Mouse (Mus musculus): ENCODE measurements around the gene Gsta4. TPM values are rescaled to one million over a fixed set of nuclear protein-coding genes. Genes with fewer than 3 reads are reported as not detected.

Gene Gsta4
- total RNA-seq, 2 experiments from 2014 or later, result 22.0 to 23.9 TPM

DNA sequence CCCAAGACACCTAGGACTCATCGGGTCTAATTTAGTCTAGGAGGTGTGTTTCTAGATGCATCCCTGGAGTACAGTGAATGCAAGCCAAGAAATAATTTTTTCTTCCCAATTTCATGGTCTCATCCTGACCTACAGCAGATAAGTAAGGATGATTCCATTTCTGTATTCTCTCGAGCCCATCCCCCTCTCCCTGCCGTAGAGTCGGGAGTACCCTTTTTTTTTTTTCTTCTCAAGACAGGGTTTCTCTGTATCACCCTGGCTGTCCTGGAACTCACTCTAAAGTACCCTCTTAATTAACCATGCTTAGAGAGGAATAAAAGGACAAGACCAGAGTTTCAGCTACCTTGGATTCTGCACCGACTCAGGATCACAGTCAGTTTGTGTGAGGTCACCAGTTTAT is 4.4 kb upstream of the Gsta4 start:
- no peak for DNase-seq (ENCODE audit: low spot score)

DNA sequence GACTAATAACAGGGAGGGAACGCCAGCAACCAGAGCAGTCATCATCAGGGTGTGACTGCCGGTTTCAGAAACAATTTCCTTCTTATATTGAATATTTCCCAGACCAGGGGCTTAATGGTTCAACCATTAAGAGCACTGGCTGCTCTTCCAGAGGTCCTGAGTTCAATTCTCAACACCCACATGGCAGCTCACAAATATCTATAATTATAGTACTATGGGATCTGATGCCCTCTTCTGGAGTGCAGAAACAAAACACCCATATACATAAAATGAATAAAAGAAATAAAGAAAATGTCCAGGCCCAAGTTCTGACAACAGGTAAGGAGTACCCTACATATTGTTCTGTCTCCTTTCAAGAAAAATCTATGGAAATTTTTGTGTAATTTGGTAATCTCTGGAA is 3.5 kb upstream of the Gsta4 start:
- DNase-seq (ENCODE audit: low spot score), result no peak

DNA sequence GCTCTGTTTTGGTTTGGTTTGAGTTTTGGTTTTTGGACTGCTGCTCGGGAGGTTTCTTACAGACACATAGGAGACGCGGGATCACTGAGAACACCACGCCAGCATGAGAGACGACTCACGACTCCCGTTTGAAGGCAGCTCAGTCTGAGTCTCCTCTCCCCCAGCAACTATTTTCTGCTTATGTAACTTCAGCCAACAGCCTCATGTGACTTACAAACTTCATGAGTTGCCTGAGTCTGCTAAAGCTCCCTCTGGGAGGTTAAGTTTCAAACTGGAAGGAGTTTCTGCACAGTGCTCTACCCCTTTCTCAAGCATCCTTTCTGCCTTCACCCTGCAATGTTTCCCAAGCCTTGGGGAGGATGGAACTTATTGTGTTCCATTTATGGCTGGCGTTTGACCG is 3.1 kb downstream of the Gsta4 start:
- peak; percentile 43 for DNase-seq (ENCODE audit: low spot score)

DNA sequence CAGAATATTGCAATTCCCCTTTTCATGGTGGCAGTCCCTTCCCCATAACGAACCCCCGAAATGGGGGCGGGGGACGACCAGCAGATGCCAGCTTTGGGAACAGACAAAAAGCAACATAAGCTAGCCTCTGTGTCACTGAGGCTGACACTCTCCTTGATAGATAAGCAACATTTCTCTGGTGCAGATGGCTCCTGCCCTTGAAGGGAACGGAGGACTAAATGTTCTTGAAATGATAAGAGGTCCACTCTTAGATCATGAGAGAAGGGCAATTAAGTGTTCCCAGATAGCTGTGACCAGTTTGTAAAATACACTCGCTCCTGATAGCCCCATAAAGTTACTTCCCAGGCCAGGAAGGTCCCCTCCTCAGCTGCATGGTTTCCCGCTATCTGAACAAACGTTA is 6.3 kb downstream of the Gsta4 start:
- DNase-seq (ENCODE audit: low spot score), result no peak

DNA sequence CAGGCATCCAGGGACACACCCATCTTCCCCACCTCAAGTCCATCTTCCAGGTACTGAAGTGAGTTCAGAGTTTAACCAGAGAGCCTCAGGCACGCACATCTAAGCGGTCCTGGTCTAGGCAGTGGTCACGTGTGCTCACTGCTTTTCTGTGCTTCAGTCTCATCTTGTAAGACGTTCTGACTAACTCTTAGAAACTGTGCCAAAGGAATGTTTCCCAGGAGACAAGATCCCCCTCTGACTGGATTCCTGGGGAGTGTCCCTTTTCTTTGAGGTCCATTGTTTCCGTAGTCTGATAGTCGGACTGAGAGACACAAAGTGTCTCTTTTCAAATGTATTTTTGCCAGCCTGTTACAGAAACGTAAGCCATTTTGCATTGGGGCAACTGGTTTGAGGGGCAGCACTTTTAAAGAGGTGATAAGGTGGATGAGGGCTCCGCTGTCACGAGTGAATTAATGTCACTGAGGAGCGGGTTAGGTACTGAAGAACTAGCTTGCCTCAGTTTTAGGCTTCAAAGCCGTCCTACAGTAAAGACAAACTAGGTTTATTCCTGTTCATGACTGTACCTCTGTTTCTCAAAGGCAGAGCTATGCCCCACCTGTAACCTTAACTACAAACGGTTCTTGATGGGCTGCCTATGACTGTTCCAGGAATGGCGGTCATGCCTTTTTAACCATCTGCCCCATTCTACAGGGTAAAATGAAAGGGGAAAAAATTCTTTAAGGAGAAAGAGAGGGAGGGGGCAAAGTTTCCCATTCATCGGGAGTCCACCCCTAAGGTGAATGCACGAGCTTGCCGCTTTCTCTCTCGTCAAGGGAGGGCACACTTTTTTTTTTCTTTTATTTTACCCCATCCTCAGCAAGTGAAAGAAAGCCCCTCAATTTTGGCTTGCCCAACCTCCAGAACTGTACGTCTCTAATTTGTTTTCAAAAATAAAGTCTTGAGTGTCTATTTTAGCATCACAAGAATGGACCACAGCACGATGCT is 8.4 kb downstream of the Gsta4 start:
- DNase-seq (ENCODE audit: low spot score), result no peak

DNA sequence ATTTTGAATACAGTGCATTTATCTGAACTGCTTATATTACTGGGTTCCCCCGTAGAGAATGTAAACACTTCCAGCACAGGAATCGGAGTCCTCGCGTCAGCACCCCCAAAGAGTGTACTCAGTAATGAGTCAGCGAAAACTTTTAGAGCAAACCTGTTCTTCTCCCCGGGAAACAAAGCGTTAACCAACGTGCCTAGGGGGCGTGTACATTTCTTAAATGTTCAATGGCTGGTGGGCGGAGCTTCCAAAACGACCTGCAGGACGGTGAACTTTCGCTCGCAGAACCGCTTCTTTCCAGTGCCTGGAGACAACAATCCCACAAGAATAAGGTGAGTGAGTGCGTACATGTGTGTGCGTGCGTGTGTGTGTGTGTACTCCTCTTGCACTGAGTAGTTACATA is 9.2 kb downstream of the Gsta4 start:
- DNase-seq (ENCODE audit: low spot score), result peak; percentile 50

DNA sequence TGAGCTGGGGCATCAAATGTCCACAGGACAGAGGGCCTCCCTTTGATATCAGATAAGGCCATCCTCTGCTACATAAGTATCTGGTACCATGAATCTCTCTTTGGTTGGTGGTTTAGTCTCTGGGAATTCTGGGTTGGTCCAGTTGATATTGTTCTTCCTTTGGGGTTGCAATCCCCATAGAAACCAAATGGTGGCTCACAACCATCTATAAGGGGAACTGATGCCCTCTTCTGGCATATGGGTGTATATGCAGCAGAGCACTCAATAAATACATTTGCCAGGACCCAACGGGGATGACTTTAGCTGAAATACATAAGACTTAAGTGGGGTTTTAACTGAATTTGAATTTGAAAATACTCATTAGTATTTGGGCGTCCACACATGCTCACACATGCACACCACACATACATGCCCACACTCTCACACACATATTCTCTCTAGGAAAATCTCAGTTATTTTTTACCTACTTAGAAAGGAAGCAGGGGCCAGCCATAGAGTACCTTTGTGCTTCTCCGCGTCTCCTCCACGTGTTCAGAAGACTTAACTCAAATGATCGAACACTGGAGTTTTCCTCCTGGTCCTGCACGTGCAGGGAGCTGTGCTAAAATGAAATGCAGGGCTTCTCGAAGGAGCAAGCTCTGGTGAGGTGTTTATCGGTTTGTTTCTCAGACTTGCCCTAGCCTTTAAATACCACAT is 11.5 kb downstream of the Gsta4 start:
- DNase-seq (ENCODE audit: low spot score), result peak; percentile 68

DNA sequence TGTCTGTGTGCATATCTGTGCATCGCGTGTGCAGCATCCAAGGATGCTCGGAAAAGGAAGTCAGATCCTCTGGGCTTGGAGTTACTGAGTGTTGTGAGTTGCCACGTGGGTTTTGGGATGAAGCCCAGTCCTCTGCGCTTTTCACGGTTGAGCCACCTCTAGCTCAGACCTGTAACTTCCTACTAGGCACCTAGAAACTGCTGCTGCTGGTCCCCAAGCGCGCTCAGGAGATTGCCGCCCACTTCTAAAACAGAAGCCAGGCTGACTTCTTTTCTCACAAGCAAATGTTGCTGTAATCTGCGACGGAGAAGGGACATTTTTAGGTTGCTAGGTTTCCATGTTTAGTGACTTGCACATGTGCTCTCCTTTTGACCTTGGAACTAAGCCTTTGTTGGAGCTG is 12.5 kb downstream of the Gsta4 start:
- DNase-seq (ENCODE audit: low spot score), result no peak

DNA sequence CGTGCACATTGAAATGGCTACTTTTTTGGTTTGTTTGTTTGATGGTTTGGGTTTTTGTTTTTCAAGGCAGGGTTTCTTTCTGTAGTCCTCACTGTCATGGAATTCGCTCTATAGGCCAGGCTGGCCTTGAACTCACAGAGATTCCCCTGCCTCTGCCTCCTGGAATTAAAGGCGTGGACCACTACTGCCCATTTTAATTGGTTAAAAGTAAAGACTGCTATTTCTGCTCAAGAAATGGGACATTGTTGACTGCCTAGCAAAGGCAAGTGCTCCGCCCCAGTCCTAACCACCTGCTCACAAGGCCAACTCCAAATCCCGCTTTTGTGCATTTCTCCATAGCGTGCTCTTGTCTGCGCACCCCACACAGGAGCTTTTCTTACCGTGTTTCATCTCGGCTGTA is 15.2 kb downstream of the Gsta4 start:
- no peak for DNase-seq (ENCODE audit: low spot score)

DNA sequence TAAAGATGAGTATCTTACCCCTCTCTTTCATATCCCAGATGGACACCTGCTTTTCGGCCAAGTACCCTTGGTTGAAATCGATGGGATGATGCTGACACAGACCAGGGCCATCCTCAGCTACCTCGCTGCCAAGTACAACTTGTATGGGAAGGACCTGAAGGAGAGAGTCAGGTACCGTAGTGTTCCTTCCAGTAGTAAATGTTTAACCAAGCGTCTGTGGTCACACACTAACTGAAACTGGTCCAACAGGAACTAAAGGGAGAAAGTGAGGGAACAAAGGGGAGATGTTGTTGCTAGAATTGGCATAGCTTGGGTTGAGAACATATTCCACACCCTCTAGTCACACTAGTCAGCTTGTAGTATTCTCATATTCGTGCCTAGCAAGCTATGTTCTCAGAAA is 21.6 kb downstream of the Gsta4 start:
- DNase-seq (ENCODE audit: low spot score), result no peak

DNA sequence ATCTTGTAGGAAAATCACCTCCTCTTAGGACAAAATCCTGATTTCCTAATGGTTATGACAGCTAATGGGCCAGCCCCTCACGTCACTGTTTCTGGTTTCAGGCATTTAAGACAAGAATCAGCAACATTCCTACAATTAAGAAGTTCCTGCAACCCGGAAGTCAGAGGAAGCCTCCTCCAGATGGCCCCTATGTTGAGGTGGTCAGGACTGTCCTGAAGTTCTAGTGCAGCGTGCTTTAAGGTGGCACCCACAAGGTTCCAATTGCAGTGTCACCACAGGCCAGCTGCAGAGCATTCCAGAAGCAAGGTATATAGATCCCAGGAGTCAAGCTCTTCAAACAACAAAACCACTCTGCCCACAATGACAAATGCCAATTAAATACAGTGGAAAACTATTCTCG is 26.4 kb downstream of the Gsta4 start:
- no peak for DNase-seq (ENCODE audit: low spot score)

DNA sequence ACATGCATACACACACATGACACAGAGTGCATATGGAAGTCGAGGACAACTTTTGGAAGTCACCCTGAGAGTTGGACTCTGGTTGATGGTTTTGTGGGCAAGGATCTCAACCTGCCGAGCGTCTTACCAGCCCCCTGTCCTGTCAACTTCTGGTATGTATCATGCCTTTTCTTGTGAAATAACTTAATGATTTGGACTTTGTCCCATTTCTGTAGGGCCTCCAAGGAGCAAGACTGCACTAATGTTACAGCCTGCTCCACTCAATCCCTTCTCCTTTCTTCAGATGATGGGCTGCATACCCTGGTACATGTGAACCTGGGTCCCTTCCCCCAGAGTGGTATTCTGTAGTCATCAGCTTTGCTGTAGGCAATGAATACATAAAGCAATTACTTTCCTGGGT is 27.5 kb downstream of the Gsta4 start:
- DNase-seq (ENCODE audit: low spot score), result no peak

DNA sequence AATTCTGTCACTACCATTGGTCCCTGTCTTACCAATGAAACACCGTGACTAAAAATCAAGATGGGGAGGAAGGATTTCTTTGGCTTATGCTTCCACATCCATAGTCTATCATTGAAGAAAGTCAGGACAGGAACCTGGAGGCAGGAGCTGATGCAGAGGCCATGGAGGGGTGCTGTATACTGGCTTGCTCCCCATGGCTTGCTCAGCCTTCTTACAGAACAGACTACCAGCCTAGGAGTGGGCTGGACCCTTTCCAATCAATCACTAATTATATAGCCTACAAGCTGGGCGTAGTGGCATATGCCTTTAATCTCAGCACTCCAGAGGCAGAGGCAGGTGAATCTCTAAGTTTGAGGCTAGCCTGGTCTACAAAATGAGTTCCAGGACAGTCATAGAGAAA is 28.2 kb downstream of the Gsta4 start:
- DNase-seq (ENCODE audit: low spot score), result no peak

DNA sequence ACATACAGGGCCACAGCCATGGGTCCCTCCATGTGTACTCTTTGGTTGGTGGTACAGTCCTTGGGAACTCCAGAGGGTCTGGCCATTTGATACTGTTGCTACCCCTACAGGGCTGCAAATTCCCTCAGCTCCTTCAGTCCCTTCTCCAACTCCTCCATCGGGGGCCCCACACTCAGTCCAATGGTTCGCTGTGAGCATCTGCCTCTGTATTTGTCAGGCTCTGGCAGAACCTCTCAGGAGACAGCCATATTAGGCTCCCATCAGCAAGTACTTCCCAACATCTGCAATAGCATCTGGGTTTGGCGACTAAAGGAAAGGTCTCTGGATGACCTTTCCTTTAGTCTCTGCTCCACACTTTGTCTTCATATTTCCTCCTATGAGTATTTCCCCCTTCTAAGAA is 28.9 kb downstream of the Gsta4 start:
- DNase-seq (ENCODE audit: low spot score), result no peak

DNA sequence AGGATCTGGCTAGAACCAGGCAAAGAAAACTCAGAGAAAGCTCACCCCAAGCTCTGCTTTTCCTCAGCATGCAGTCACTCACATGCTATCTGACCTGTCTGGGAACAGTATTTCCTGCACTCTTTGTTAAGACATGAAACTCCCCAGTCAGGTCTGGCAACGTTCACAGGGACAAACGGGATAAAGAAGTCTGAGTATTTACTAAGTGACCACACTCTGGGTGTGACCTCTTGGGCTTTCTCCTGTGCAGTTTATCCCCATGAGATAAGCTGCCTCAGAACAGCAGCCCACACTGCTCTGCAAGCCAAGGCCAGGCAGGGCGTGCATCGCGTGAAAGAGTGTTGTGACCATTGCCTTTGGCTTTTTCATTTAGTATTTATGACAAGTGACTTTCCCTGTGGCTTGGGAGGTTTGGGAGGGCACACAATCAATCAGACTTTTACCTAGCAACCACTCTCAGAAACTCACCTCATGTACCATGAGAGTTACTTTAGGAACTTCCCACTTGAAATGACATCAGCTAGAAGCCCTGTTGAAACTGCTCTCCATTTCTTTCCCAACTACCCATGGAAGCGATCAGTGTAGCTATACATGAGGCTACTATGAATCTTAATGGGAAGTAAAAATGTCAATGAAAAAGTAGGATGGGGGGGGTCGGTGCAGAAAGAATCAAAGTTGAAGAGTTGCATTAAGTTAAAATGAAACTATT is 29.9 kb downstream of the Gsta4 start:
- peak; percentile 11 for DNase-seq (ENCODE audit: low spot score)

DNA sequence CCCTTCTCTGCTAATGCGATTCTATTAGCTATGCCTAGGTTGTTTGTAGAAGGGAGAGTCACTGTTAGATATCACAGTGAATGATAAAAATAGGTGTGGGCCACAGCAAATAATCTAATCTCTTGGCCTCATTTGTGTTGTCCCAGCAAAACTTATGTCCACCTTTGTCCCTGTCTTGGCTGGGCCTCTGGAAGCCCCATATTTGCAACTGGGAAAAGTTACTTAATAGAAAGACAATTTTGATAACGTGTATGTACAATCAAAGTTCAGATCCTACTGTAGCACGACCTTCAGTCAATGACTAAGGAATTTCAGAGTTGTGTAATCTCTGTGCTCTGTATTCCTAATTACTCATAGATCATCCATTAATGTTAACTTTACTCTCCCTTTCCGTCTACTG is 34.5 kb downstream of the Gsta4 start:
- no peak for DNase-seq (ENCODE audit: low spot score)

DNA sequence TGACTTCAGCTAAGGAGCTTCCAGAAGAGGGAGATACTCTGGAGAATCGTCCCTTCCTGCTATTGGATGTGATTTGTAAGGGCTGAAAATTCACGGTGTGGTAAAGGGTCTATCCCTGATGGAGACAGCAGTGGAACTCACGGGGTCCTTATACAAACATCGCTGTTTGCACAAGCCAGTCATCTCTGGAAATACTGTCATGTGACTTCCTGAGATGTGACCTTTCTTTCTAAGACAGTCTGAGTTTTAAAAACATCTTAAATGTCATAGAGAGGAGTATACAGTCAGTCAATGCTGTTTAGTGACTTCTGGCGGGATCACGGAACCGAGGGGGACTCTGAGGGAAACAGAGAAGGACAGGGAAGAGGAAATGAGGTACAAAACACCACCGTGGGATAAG is 40.0 kb downstream of the Gsta4 start:
- DNase-seq (ENCODE audit: low spot score), result no peak

DNA sequence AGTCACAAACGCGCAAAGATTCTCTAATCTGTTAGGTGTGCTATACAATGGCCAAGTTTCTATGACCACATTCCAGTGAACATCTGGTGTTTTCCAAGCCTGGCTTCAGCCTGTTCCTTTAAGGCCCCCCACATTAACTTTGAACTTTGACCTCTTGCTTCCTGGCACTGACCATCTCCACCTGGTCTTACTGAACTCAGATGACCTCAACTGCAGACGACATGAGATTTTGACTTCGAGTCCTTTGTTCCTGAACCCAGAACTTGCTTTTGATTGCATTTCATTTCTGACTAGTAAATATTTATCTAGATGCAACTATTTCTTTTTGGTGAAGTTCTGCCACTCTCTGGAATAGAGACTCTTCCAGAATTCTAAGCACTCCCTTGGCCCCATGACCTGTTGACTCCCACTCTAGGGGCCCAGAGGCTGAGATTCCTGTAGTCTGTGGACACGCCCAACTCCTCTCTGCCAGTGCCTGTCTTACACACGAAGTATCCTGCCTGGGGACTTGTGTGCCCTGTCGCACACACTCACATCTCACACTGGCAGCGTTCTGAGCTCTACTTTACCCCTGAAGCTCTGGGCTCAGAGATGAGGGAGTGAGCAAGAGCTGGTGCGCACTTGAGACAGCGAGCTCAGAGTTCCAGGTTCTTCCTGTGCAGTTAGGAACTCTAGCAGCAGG is 40.8 kb downstream of the Gsta4 start:
- no peak for DNase-seq (ENCODE audit: low spot score)

DNA sequence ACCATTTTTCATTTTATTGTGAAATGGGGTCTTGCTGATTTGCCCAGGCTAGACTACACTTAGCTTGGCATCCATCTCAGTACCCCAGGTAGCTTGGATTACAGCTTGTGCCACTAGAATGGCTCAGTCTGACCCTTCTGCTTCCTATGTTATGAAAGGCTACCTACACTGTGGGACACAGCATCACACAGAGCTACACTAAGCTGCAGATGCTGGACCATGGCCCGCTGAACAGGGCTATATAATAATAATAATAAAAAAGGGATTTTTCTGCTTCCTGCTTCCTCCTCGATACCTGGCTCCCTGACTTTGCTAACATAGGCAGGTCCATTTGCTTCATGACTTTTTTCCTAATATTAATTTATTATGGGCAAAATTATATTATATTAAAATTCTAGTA is 41.8 kb downstream of the Gsta4 start:
- DNase-seq (ENCODE audit: low spot score), result no peak

DNA sequence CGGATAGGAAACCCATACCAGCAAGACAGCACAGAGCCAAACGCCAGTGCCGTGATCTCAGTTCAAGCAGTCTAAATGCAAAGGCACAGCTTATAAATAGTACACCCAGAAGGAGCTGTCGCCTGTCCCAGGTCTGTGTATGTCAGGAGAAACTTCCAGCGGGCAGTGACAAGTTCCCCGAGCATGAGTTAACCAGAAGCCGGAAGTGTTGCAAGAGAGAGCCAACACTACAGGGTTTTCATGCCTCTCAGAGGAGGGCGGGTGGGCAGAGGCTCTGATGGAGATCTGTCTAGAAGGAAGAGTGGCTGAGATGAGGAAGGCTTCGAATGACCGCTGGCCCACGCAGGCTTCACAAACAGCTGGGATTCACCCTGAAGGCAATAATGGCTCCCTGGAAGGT is 42.7 kb downstream of the Gsta4 start:
- DNase-seq (ENCODE audit: low spot score), result peak; percentile 11

DNA sequence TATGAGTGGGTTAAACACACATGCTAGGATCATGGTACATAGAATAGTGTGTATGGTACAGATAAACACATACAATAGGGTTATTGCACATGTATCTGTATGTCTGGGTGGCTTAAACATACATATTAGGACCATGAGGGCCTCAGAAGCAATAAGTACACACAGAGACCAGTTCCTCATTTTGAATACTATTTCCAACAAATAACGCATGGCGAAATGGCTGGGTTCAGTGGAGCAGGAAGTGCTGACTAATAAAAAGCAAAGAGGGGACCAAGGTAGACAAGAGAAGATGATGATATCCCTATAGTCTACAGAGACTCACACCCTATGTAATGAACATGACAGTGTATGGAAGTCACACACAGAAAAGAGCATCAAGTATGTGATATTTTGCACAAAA is 45.5 kb downstream of the Gsta4 start:
- DNase-seq (ENCODE audit: low spot score), result no peak

DNA sequence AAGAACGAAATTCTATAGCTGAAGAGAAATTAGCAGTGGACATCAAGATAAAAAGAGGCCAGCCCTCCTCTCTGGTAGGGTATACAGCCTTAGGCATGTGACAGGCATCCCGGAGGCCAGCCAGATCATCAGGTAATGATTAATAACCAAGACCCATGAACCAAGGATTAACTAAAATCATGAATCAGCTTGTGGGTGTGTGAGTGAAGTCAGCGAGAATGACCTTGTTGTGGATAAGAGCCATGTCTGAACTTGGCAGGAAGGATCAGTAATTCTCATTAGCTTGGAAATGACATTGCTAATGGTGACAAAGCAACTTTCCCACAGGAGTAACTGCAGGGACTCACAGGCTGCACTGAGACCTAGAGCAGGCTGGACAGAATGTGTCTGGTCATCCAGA is 47.1 kb downstream of the Gsta4 start:
- DNase-seq (ENCODE audit: low spot score), result peak; percentile 13
